Mouse (Mus musculus): ENCODE data around the gene Gnpat.

Gnpat gene

GRCm38 (mm10) chr8:124845131-124845530, 17.7 kb upstream of the Gnpat start:
- no peak for DNase-seq

DNA sequence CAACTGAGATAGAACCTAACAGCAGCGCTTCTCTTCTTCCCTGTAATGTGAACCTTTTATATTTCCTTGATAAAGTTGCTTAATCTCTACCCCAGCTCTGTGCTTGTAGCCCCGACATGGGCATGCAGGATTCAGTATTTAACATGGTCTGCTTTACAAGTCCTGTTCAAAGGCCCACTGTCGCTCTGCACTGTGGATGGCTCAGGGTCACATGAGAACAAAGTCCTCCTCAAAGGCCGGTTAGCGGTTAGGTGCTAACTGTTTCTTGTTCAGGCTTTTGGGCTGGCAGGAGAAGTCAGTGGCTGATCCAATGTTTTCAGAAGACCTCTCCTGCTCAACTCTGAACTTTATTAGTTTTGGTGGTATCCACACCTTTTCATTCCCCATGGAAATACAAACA, 17.3 kb upstream of the Gnpat start:
- no peak for DNase-seq

GRCm38 (mm10) chr8:124853511-124853910, 9.3 kb upstream of the Gnpat start:
- DNase-seq: no peak

DNA sequence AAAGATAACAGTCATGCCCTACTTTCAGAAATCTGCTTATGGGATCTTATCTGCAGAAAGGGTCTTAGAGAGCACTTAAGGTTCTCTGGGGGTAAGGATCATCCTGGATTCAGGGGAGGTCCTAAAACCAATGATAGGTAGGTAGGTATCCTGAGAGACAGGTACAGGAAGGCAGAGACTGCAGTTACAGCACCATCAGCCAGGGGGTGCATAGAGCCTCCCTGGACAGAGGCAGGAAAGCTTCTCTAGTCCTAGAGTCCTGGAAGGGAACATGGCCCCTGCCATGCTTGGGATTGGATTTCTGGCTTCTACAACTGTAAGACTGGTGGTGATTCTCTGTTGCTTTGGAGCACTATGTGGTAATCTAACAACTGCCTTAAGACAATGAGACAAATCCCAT, 3.4 kb upstream of the Gnpat start:
- peak; percentile 32 to 61 for DNase-seq

GRCm38 (mm10) chr8:124860188-124860587, 2.6 kb upstream of the Gnpat start:
- DNase-seq: peak; percentile 52 to 53

DNA sequence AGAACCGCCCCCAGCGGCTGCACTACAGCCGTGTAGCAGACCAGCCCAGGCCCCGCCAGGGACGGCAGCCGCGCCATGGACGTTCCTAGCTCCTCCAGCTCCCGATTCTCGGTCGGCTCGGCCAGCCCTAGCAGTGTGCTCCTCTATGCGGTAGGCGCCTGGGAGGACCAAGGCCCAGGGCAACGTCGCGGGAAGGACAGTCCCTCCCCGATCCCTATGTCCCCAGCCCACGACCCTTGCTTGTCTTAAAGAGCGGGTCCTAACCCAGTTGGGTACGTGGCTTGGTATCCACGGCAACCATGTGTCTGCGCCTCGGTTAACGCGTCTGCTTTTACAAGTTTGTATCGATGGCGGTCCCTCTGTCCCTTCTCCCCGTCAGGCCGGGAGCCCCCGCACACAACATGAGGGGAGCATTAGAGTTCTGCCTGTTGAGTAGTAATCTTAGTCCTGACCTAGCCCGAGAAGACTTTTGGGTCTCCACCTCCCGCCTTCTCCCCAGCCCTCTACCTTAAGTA, 387 bp downstream of the Gnpat start:
- no peak for DNase-seq

DNA sequence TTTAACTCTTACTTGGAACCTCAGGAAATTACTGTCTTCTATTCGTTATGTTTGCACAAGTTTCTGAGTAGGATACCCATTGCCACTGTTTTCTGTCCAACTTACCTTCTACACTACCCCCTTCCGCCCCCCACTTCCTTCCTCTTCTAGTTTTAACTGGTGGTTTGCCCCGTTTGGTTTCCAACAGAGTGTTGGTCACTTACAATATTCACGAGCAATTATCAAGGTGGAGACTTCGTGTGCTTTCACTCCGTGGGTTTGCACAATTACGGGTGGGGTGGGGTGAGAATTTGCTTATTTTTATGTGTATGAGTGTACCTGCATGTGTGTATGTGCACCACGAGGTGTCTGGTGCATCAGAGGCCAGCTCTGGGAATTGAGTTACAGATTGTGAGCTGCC, 896 bp downstream of the Gnpat start:
- no peak for DNase-seq

GRCm38 (mm10) chr8:124866669-124867068, 3.8 kb downstream of the Gnpat start:
- no peak for DNase-seq

DNA sequence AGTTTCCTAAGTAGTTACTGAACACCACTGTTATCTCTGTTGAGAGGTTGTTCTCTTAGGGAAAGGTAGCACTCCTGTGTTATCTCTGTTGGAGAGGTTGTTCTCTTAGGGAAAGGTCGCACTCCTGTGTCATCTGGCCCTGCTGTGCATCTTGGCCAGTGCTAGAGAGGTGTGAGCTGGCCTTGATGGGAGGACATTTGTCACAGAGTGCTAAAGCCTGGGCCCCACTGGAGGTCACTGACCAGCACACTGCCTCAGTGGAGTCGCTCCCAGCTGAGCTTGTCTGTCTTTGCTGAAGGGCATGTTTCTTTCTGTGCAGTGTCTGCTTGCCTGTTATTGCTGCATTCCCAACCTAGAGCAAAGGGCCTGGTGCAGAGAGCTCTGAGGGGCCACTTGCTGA, 4.3 kb downstream of the Gnpat start:
- no peak for DNase-seq

GRCm38 (mm10) chr8:124869708-124870107, 6.9 kb downstream of the Gnpat start:
- DNase-seq: no peak

- no peak for DNase-seq
Measured at GRCm38 (mm10) chr8:124871474-124871873, 8.6 kb downstream of the Gnpat start.

DNA sequence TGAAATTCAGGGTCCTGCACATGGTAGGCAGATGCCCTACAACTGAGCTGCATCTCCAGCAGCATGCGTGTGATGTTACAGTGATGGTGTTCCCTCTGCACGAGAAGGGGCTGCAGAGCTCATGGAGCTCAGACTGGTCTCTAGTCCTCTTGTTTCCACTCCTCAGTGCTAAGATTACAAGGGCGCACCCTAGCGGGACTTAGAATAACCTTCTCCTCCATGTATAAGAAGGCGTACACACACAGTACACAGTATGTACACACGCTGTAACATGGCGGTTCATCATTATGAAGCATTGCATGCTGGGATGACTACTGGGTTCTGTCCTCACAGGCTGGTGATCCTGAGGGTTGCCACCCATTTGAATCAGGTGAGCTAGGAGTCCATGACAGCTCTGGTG, 9.2 kb downstream of the Gnpat start:
- no peak for DNase-seq

- no peak for DNase-seq
Measured at GRCm38 (mm10) chr8:124872690-124873089, 9.9 kb downstream of the Gnpat start.

DNA sequence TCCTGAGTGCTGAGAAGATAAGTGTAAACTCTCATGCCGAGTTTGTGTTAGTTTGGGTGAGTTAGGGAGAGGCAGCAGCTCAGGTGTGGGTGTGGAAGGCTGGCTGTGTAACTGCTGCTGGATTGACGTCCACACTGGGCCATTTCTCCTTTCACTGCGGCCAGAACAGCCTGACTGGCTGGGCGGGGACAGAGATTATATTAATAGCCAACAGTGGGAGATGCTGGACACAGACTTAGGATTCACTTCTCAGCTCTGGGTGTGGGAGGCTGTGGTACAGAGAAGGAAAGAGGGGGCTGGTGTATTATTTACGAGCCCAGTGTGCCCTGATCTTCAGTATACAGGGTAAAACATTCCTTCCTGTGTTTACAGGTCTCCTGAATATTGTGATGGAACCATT, 15.3 kb downstream of the Gnpat start:
- DNase-seq: no peak

- DNase-seq: no peak
Measured at GRCm38 (mm10) chr8:124878946-124879526, 16.2 kb downstream of the Gnpat start.

DNA sequence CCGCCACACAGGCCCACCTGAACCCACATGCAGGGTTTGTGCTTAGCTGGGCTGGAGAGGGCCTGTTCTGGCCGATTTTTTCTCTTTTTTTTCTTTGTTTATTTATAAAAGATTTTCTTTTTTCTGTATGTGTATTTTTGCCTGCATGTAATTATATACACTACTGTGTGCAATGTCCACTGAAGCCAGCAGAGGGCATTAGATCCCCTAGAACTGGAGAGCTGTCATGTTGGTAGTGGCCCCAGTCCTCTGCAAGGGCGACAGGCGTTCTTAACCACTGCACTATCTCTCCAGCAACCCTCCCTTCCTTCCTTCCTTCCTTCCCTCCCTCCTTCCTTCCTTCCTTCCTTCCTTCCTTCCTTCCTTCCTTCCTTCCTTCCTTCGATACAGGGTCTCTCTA, 25.6 kb downstream of the Gnpat start:
- no peak for DNase-seq

DNA sequence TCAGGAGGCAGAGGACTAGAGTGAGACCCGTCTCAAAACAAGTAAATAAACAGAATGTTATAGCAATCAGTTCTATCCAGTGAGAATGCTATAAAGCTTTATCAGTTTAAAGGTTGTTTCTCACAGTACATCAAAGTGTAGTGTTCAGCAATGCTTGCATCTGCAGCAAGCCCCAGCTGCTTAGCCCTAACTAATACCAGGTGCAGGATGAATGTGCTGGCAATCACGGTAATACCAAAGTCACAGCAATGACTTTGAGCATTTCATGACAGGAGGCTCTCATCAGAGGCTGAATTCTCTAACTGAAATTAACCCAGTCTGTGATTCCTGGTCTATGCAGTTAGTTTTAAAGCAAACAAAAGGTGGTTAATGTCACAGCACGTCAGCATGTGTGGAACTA, 29.8 kb downstream of the Gnpat start:
- DNase-seq: no peak

- peak in 1 of 2 experiments; percentile 38 for DNase-seq
Measured at GRCm38 (mm10) chr8:124896010-124896631, 33.3 kb downstream of the Gnpat start.

GRCm38 (mm10) chr8:124896632-124897385, 34.0 kb downstream of the Gnpat start:
- peak; percentile 82 to 88 for DNase-seq

GRCm38 (mm10) chr8:124897386-124898250, 34.8 kb downstream of the Gnpat start, which contains the start of the genes Exoc8 and Sprtn:
Gene Exoc8 (minus strand): TSS chr8:124897705.
Gene Sprtn (plus strand): TSS chr8:124897886.
- peak; percentile 99 for DNase-seq

DNA sequence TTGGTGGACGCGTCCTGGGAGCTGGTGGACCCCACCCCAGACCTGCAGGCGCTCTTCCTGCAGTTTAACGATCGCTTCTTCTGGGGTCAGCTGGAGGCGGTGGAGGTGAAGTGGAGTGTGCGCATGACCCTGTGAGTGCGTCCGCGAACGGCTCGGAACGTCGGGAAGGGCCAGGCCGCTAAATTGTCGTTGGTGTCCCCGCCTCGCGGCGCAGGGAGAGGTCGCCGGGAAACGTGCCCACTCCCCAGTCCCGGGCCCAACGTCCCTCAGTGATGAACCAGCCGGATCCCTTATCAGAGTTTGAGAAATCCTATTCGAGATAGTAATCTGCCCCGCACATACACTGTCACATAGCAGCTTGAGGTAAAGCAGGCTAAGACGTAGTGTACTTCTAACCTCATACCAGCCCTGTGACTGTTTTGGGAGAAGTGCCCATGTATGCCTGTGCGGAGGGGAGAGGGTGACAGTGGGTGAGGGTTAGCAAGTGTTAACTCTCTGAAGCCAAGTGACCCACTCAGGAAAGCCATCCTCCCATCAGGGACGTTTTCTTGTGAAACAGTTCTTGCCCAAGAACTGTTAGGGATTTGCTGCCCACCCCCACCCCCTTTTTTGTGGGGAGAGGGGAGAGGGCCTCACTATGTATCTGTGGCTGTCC, 35.5 kb downstream of the Gnpat start:
- peak in 1 of 2 experiments; percentile 38 for DNase-seq

DNA sequence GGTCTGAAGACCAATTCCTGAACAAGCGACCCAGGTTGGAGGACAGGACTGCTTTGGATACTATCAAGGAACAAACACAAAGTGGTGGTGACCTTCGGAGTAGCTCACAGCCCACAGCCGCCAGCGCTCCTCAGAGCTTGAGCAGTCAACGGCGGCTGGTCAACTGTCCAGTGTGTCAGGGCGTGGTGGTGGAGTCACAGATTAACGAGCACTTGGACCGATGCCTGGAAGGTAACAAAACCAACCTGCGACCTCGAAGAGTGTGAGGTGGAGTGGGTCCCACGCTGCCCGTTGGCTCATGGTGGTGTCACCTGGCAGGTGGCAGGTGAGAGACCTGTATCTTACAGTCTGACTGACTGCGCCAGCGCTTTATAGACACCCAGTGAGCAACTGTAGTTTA, 40.4 kb downstream of the Gnpat start:
- DNase-seq: no peak

All from cerebellum, postnatal 25 days (tissue).